Mouse (Mus musculus) cerebellum, adult 2 months (tissue): ENCODE results near the gene Abca4.

Experiments
- CTCF ChIP-seq: fragments of 200-500 bp; IDR thresholded peaks from 2 replicates; pipeline ENCODE4 v1.5.1; 2011; ENCODE audit warnings: low read depth, mild to moderate bottlenecking, control low read depth, low read length, moderate library complexity, borderline replicate concordance; ENCODE audit not compliant: insufficient read depth
- POLR2A ChIP-seq: fragments of 200-500 bp; IDR thresholded peaks from 2 replicates; pipeline ENCODE4 v1.6.1; 2011; ENCODE audit warnings: low read length, control low read depth, borderline replicate concordance; ENCODE audit not compliant: insufficient read depth

GRCm38 (mm10) chr3:122072646-122073571 lies 28.7 kb downstream of the Abca4 start:
- TF ChIP-seq CTCF = no peak
- TF ChIP-seq POLR2A = no peak
